Mouse (Mus musculus) ES-E14 (cell line): ENCODE measurements around the gene Sh3rf1. TPM values are rescaled to one million over a fixed set of nuclear protein-coding genes. Genes with fewer than 3 reads are reported as not detected.

Experiments
- DNase-seq: peaks from one replicate; pipeline ENCODE4 v3.0.0-alpha.2; 2013; ENCODE audit warnings: low read depth, low spot score
- H3K27ac ChIP-seq: 2 replicates; pipeline ENCODE4 v1.5.1; 2012; ENCODE audit warnings: low read depth, mild to moderate bottlenecking, low read length, moderate library complexity, mixed read lengths; ENCODE audit not compliant: poor library complexity, insufficient read depth, severe bottlenecking
- H3K36me3 ChIP-seq: 2 replicates; pipeline ENCODE4 v1.6.1; 2012; ENCODE audit warnings: mild to moderate bottlenecking, low read length, moderate library complexity, mixed read lengths; ENCODE audit not compliant: control insufficient read depth, poor library complexity, insufficient read depth, severe bottlenecking
- H3K4me1 ChIP-seq, 2 experiments: fragments of 150-350 bp in 1 of 2; sonication (generic) in 1 of 2; 2 replicates each; pipeline ENCODE4 v1.6.1; 2012; ENCODE audit warnings: low read length in 2 of 2, mild to moderate bottlenecking in 1 of 2, mixed read lengths in 1 of 2; ENCODE audit not compliant: control insufficient read depth in 2 of 2, insufficient read depth in 2 of 2, poor library complexity in 1 of 2
- H3K4me3 ChIP-seq, 2 experiments: fragments of 150-350 bp in 1 of 2; sonication (generic) in 1 of 2; 2 replicates each; pipeline ENCODE4 v1.5.1; 2012; ENCODE audit warnings: low read length in 2 of 2, low read depth in 1 of 2, mild to moderate bottlenecking in 1 of 2, mixed read lengths in 1 of 2; ENCODE audit not compliant: insufficient read depth in 1 of 2, poor library complexity in 1 of 2, severe bottlenecking in 1 of 2
- H3K9ac ChIP-seq: 2 replicates; pipeline ENCODE4 v1.6.1; 2012; ENCODE audit warnings: low read depth, mild to moderate bottlenecking, low read length, mixed read lengths; ENCODE audit not compliant: poor library complexity, insufficient read depth, severe bottlenecking
- H3K9me3 ChIP-seq: fragments of 150-350 bp; sonication (generic); 2 replicates; pipeline ENCODE4 v1.6.1; 2012; ENCODE audit warnings: low read depth, mild to moderate bottlenecking, low read length; ENCODE audit not compliant: control insufficient read depth, insufficient read depth
- CHD2 ChIP-seq: IDR thresholded peaks from 2 replicates; pipeline ENCODE4 v1.6.1; 2014; ENCODE audit warnings: mild to moderate bottlenecking, low read depth, low read length, inconsistent platforms
- HCFC1 ChIP-seq: IDR thresholded peaks from 2 replicates; pipeline ENCODE4 v1.6.1; 2012; ENCODE audit warnings: low read length, inconsistent platforms, borderline replicate concordance; ENCODE audit not compliant: insufficient read depth
- MAFK ChIP-seq: IDR thresholded peaks from 2 replicates; pipeline ENCODE4 v1.6.1; 2014; ENCODE audit warnings: mild to moderate bottlenecking, low read depth, low read length, inconsistent platforms; ENCODE audit not compliant: insufficient read depth
- ZC3H11A ChIP-seq: IDR thresholded peaks from 2 replicates; pipeline ENCODE4 v1.6.1; 2012; ENCODE audit warnings: low read depth, mild to moderate bottlenecking, inconsistent platforms, low read length, borderline replicate concordance
- ZNF384 ChIP-seq: IDR thresholded peaks from 2 replicates; pipeline ENCODE4 v1.6.1; 2012; ENCODE audit warnings: low read depth, low read length, inconsistent platforms
- in situ Hi-C, 2 experiments: fragments of 600-800 bp; cut with MboI; formaldehyde crosslinking; loops; one replicate each; pipeline ENCODE4 v1.15.1; 2025; ENCODE audit warnings: low sequenced_read_pairs in 2 of 2, inconsistent platforms in 1 of 2; ENCODE audit not compliant: unreplicated experiment in 2 of 2
- total RNA-seq: library from RNA; depleted of rRNA; stranded (reverse); fragments of 300-350 nt; gene quantifications from 2 replicates; pipeline ENCODE4 v1.2.3, GENCODE M21; 2012

Gene Sh3rf1
- total RNA-seq, 1 experiment: 6.0 TPM

DNA sequence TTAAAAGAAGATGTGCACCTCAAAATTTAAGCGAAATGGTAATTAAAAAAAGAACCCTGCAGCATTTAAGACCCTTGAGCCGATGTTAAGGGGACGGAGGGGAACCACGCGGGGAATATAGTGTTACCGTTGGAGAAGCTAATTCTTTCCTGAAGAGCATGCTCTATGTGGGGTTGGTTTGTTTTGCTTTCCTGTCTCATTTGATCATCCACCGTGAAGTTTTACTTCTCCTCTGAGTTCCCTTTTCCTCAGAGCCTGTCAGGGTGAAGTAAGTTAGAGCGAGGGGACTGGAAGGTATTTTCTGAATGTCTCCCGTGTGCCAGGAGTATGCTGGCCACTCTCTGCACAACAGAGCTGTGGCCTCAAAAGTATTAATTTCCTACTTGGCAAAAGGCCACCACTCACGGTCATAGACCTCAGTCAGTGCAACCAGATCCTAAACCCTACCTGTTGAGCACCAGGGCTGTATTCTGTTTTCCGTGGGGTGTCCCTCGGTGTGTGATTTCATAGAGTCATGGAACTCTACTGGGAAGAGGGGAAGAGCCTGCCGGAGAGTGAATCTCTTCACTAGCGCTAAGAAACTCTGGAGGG, 63.2 kb downstream of the Sh3rf1 start:
- H3K4me1 ChIP-seq: peaks cover 0 to 3% of the 10 kb centered on the region in 2 experiments; a peak in 1 of 4 replicates
- H3K36me3 ChIP-seq: no peaks in the 10 kb centered on the region
- DNase-seq: no peak
- H3K9ac ChIP-seq: no peak overlapping the region
- in situ Hi-C loops: no loop called here
- no peak overlapping the region for H3K4me3 ChIP-seq
- H3K27ac ChIP-seq: no peak overlapping the region
- no peaks in the 10 kb centered on the region for H3K9me3 ChIP-seq
- TF ChIP-seq MAFK (no peak), ZNF384 (no peak), ZC3H11A (no peak), CHD2 (no peak), HCFC1 (no peak)

DNA sequence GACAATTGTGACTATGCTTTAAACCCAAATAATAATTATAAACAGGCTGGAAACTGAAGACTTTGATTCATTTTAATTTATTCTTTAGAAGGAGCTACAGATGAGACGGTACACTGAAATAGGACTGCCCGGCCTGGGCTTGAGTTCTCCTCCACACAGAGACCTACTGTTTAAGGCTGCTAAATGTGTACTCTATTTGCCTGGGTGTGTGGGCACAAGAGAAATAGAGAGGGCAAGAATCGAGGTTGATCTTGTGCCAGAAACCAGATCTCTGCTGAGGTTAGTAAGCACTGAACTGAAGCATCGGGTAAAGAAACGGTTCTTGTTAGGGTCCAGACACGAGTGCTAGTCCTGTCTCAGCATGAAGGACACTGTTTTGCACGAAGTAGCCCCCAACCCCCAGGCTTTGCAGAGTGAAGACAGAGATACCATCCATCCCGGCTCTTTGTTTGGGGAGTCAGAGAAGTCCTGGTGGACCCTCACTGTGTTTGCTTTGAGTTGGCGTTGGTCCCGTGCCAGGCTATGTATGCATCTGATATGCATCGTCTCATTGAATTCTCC, 64.4 kb downstream of the Sh3rf1 start:
- Histone ChIP-seq H3K9me3 (no peaks in the 10 kb centered on the region), H3K4me3 (no peak overlapping the region), H3K27ac (no peak overlapping the region), H3K4me1 (peaks cover 0 to 3% of the 10 kb centered on the region in 2 experiments; a peak in 1 of 4 replicates), H3K9ac (no peak overlapping the region), H3K36me3 (no peaks in the 10 kb centered on the region)
- TF ChIP-seq ZNF384 (no peak), HCFC1 (no peak), ZC3H11A (no peak), CHD2 (no peak), MAFK (no peak)
- in situ Hi-C loops: no loop called here
- DNase-seq: no peak

DNA sequence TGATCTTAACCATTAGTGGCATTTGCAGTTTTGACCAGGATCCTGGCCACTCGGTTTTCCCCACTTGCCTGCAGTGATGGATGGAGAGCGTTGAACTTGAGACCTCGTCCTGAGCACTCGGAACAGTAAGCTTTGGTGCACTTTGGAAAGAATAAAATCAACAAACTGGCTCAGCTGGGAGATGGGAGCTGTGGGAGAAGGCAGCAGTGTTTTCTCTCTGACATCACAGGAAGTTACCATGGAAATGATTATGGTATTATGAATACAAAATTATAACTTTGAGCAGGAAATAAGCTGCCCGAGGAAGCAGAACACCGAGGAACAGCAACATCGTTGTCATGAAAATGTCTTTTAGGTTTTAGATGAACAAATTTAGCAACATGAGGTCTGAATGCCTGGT, 65.0 kb downstream of the Sh3rf1 start:
- Histone ChIP-seq H3K36me3 (no peaks in the 10 kb centered on the region), H3K4me3 (no peak overlapping the region), H3K9ac (no peak overlapping the region), H3K4me1 (peaks cover 0 to 3% of the 10 kb centered on the region in 2 experiments; a peak in 1 of 4 replicates), H3K9me3 (no peaks in the 10 kb centered on the region), H3K27ac (no peak overlapping the region)
- DNase-seq: no peak
- in situ Hi-C loops: no loop called here
- TF ChIP-seq CHD2 (no peak), ZNF384 (no peak), ZC3H11A (no peak), HCFC1 (no peak), MAFK (no peak)

DNA sequence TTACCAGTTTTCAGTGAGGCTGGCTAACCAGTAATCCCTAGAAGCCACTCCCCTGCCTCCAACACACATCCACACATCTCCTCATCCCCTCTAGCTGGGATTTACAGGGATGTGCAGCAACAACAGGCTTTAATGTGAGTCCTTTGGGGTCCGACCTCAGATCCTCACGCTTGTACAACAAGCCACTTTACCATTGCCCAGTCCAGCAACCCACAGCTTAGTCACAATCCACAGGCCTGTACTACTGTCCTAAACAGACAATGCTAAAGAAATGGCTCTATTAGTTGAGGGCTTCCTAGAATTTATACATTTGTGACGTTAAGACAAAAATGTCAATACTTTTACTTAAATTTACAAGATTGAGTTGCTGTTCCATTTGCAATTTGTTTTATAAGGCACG, 71.4 kb downstream of the Sh3rf1 start:
- no peak overlapping the region for H3K27ac ChIP-seq
- H3K4me1 ChIP-seq: peaks cover 0 to 3% of the 10 kb centered on the region in 2 experiments; a peak in 1 of 4 replicates
- no peaks in the 10 kb centered on the region for H3K36me3 ChIP-seq
- TF ChIP-seq HCFC1 (no peak), ZC3H11A (no peak), ZNF384 (no peak)
- no peak overlapping the region for H3K4me3 ChIP-seq
- no peak overlapping the region for H3K9ac ChIP-seq
- DNase-seq: no peak
- in situ Hi-C loops: no loop called here
- H3K9me3 ChIP-seq: no peaks in the 10 kb centered on the region

DNA sequence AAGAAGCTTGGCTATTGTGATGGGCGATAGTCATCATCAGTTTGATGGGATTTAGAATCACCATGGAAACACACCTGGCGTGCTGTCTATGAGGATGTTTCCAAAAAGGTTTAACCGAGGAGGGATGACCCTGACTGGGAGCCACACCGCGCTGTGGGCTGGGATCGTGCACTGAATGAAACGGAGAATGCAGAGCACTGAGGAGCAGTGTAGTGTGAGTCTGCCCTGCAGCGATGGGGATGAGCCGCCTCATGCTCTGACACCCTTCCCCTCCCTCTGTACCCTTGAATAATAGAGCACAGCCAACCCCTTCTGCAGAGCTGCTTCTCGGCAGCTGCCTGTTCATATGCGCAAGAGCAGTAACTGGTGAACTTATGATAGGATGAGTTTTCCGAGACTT, 71.8 kb downstream of the Sh3rf1 start:
- DNase-seq: no peak
- in situ Hi-C loops: no loop called here
- TF ChIP-seq ZNF384 (no peak), CHD2 (no peak), ZC3H11A (no peak), MAFK (no peak), HCFC1 (no peak)
- Histone ChIP-seq H3K36me3 (no peaks in the 10 kb centered on the region), H3K9me3 (no peaks in the 10 kb centered on the region), H3K4me1 (peaks cover 0 to 3% of the 10 kb centered on the region in 2 experiments; a peak in 1 of 4 replicates), H3K4me3 (no peak overlapping the region), H3K9ac (no peak overlapping the region), H3K27ac (no peak overlapping the region)
